Mouse (Mus musculus) brain, embryonic 14.5 days (tissue): ENCODE data around the gene Sept3. TPM values are rescaled to one million over a fixed set of nuclear protein-coding genes. Genes with fewer than 3 reads are reported as not detected.
"Not testable (repeated sequence)": the region's sequence is repeated elsewhere in the genome, so short reads cannot be mapped to it uniquely, and the experiment has no call there.

Experiments
- DNase-seq: peaks from one replicate; pipeline ENCODE4 v3.0.0-alpha.2; 2011; ENCODE audit warnings: low read depth
- CTCF ChIP-seq: fragments of 200-500 bp; IDR thresholded peaks from 2 replicates; pipeline ENCODE4 v1.5.1; 2012; ENCODE audit warnings: inconsistent platforms, mild to moderate bottlenecking, moderate library complexity, borderline replicate concordance; ENCODE audit not compliant: insufficient read depth, insufficient read length; ENCODE audit errors: extremely low read depth
- POLR2A ChIP-seq: fragments of 200-500 bp; IDR thresholded peaks from 2 replicates; pipeline ENCODE4 v1.6.1; 2012; ENCODE audit warnings: mild to moderate bottlenecking, inconsistent platforms, borderline replicate concordance; ENCODE audit not compliant: poor library complexity, insufficient read depth, insufficient read length, severe bottlenecking; ENCODE audit errors: extremely low read depth
- polyA plus RNA-seq: library from polyadenylated mRNA; depleted of rRNA; stranded (reverse); fragments of >200 nt; gene quantifications from 2 replicates; pipeline ENCODE4 v1.2.3, GENCODE M21; 2012; rRNA removed

The Sept3 gene
- polyA plus RNA-seq = 426 and 484 TPM in 2 replicates

DNA sequence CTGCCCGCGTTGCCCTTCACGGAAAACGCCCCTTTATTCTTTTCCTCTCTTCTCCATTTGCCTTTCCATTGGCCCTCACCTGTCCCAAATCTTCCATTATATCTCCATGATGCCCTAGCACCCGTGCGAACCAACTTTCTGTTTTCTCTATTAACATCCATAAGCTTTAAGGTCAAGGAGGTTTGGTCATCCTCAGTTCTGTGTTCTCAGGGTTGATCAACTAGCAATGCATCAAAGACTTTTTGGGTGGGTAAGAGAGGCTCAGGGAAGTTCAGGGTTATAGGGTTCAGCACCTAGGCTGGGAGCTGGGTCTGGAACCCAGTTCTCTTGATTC is at the start of gene Sept3:
Sept3 (plus strand) TSS at position 301 of the 334 bp plus-strand sequence.
- TF ChIP-seq POLR2A (no peak), CTCF (no peak)
- DNase-seq = no peak

DNA sequence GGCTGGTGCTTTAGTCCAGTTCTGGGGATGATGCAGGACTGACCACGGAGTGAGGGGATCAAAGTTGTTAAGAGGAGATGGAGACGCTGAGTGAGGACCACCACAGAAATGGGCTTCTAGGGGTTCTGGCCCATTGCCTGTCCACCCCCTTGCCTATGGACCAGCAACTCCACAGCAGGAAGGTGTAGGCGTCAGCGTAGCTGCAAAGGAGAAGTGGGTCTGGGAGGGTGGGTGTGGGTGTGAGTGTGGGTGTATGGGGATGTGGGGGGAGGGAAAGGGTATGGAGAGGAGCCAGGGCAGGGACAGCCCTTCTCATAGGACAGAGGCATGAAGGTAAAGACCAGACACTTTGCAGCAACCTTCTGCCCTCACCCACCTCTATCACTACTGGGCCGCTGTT is 48.9 kb upstream of the Sept3 start:
- DNase-seq = no peak

DNA sequence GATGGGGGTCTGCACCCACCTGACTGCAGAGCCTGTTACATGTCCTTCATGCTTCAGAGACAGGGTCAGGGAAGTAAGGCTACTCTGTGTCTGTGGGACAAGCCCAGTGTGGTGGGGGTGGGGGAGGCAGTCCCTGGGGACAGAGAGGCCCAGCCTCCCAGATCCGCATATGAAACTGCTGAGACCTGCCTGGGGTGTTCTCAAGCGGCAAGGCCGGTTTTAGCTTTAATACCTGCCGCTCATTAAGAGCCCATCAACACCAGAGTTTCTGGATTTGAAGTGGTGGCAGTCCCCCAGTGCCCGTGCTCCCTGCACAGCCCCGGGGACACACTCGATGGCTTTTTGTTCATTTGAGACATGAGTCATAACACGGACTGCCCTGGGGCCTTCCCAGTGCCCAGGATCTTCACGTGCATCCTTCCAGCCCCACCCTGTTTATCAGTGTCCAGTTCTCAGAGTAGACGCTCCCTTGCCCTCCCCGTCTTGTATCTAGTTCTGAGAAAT is 45.1 kb upstream of the Sept3 start:
- TF ChIP-seq CTCF (no peak), POLR2A (no peak)
- DNase-seq = no peak

More for the DNA sequence above, 48.9 kb upstream of the Sept3 start:
- TF ChIP-seq POLR2A (no peak), CTCF (no peak)

DNA sequence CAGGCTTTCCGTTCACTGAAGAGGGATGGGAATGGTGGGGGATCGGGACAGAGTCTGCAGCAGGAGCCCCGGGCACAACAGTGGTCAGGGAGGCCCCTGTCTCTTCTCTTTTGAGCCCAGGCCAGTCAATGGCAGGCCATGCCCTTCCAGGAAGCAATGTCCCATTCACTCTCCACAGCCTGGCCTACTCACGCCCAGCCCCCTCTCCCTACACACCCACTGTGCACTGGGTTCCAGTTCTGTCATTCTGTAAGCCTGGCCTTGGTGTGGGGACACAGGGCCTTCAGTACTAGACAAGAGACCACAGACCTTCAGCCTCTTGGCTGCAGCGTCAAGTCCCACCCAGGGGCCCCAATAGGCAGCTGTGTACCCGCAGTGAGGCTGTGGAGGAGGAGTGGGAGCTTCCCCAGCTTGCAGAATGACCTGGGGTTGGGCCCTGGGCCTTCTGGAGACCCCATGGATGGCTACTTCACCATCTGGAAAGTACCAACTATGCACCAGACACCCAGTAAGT is 44.5 kb upstream of the Sept3 start:
- TF ChIP-seq POLR2A (no peak), CTCF (no peak)
- no peak for DNase-seq

DNA sequence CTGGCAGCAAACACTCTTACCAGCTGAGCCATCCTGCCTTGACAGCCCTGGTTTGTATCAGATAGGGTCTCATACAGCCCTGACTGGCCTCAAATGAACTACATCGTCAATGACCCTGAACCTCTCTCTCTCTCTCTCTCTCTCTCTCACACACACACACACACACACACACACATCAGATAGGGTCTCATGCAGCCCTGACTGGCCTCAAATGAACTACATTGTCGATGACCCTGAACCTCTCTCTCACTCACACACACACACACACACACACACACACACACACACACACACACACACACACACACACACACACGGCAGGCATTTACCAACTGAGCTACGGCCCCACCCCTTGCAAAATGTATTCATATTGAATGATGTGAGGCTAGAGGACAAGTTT is 43.6 kb upstream of the Sept3 start:
- TF ChIP-seq CTCF (no peak), POLR2A (no peak)
- DNase-seq = no peak

DNA sequence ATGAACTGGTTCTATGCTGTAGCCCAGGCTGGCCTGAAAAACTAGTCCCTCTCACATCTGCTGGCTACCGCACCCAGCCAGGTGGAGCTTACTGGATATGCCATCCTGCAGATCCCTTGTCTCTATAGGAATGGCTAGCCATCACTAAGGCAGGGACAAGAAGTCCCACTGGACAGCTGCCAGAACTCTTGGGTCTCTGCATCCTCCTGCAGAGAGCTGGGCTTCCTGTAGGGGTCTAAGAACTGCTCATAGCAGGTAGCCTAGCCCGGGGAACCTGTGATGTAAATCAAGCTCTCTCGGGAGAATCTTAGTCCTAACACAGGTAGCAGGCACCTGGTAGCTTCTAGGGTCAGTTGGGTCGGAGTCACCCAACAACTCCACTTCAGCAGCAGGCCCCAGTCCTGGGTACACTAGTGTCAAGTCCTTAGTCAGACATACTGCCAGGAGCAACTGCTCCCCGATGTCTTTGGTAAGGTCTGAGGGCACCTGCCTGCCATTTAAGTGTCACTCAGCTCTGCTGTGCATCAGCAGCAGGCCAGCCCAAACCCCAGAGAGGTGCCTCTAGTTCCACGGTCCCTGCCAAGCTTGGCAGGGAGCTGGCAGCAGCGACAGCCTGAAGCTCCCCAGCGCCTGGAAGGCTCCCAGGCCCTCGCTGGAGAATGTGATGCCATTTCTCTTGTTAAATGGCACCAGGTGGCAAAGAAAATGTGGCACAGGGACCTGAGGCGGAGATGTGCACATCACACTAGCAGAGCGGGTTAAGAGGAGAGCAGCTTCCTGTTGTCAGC is 42.9 kb upstream of the Sept3 start:
- no peak for TF ChIP-seq CTCF
- TF ChIP-seq POLR2A = no peak
- peak; percentile 81 for DNase-seq

DNA sequence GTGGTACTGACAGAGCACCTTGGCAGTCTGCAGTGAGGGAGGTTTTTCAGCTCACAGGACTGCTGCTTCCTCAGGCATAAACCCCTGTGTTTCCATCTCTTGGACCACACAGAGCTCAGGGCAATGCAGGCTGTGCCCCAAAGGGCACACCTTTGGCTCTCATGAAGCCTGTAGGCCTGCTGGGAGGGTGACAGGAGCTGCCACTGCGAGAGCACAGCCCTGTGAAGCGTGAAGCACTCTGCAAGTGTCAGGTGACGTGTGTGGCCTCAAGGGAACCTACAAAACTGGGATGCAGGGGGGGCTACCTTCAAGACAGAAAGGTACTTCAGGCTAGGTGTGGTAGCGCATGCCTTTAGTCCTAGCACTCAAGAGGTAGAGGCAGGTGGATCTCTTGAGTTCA is 42.0 kb upstream of the Sept3 start:
- no peak for DNase-seq
- TF ChIP-seq POLR2A (no peak), CTCF (no peak)

DNA sequence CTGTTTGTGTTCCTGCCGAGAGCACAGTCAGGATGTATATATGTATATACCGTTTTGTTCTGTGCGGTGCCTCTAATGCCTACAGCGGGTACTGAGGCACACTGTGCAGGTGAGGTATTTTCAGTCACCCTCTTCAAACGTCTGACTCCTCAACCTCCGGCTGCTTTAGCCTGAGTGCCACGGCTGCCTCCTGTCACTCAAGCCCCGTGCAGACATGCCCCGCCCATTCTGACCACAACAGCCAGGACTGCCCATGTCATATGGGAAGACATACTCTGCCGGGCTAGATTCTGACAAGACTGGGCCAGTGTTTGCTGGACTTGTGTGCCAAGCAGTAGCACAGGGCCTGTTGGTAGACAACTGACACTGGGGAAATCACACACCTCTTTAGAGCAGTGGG is 39.0 kb upstream of the Sept3 start:
- TF ChIP-seq POLR2A (no peak), CTCF (no peak)
- DNase-seq = no peak

DNA sequence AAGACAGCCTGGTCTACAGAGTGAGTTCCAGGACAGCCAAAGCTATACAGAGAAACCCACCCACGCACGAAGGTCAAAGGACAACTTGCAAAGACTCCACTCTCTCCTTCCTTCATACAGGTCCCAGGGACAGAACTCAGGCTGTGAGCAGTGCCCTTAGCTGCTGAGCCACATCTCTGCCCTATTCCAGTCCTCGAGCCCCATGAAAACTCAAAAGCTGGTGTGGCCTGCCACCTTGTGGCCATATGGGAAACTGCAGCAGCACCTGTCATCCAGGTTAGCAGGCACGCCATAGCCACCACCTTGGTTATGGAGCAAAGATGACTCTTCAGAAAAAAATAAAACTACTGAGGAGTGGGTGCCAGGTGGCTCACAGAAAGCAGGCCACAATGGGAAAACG is 38.1 kb upstream of the Sept3 start:
- peak; percentile 83 for DNase-seq
- TF ChIP-seq CTCF (peak; percentile 99), POLR2A (no peak)

DNA sequence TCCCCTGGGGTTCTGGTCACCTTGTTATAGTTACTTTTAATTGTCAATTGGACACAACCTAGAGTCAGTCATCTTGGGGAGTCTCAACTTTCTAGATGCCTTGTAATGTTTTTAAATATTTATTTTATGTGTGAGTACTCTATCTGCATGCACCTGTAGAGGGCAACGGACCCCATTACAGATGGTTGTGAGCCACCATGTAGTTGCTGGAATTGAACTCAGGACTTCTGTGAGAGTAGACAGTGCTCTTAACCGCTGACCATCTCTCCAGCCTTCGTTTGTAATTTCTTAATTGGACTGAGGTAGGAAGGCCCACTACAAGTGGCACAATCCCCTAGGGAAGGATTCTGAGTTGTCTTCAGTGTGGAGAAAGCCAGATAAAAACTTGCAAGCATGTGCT is 31.4 kb upstream of the Sept3 start:
- no peak for TF ChIP-seq POLR2A
- TF ChIP-seq CTCF = no peak

DNA sequence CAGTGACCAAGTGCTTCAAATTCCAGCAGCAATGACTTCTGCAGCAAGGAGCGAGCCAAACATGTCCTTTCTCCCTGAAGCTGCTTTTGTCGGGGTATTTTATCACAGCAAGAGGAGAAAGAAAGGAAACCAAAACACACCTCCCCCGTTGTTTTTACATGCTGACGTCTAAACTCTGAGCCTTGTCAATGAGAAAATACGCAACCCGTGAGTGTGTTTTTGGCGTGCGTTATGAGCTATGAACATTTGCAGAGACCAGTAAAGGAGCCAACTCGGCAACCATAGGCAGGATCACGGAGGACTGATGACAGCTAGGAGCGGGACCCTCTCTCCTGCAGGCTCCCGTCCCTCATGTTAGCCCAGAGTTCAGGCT is 31.0 kb upstream of the Sept3 start:
- TF ChIP-seq CTCF (no peak), POLR2A (no peak)
- DNase-seq = no peak

More for the DNA sequence above, 31.4 kb upstream of the Sept3 start:
- DNase-seq = no peak

DNA sequence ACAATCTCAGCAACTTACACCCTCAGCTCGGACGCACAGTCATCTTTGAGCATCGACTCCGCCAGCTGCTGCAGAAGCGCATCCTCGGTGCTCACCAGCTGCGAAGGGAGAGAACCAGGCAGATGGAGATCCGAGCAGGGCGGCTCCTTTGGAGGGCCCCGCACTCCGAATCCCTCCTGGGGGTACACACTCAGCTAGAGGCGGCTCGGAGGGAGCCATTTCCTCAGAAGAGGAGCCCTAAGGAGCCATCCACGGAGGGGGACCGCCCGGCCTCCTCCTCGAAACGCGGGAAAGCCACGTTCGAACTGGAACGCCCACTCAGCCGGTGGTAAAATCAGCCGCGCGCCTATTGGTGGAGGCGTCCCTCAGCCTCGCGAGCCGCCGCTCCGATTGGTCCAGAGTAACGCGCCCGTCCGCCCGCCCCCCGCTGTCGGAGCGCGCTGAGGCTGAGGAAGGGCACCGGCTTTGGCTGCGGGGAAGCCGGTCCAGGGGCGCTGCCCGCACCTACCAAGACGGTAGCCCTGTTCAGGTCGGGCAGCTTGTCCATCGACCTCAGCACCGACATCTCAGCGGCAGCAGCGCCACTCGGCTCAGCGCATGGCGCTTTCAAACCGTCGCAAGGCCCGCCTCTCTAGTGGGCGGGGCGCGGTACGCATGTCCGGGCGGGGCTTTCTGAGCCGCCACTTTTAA is 30.4 kb upstream of the Sept3 start, which contains the start of gene Cenpm:
Cenpm (minus strand) TSS at position 634 of the 690 bp plus-strand sequence.
- peak; percentile 95 for DNase-seq
- TF ChIP-seq CTCF (no peak), POLR2A (no peak)

DNA sequence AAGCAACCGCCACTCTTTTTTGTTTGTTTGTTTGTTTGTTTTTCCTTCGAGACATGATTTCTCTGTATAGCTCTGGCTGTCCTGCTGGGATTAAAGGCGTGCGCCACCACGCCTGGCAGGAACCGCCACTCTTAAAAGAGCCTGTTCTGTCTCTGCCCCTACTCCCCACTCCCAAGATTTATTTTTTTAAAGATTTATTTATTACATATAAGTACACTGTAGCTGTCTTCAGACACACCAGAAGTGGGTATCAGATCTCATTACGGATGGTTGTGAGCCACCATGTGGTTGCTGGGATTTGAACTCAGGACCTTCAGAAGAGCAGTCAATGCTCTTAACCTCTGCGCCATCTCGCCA is 29.9 kb upstream of the Sept3 start:
- not testable (repeated sequence) for DNase-seq

DNA sequence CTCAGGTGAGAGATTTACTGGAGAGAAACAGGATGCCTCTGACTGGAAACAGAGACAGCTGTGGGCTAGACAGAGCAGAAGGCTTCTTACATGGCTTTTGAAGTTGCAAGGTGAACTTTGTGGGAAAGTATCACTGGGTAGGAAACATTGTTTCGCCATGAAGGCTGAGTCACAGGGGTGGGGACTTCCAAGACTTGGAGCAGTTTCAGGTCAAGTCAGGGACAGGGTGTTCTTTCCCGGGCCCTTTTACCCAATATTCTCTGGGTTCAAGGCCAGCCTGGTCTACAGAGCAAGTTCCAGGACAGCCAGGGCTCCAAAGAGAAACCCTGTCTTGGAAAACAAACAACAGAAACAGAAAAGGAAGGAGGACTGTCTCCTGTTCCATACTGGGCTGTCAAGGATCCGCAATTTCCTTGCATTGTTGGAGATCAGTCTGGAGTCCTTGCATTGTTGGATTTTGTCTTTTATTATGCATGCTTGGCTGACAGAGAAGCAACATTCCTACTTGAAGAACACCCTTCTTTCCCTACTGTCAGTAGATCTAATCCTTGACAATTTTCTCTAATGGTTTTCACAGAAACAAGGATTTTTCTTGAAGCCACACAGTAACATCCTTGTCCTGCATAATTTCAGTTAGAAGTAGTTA is 27.4 kb upstream of the Sept3 start:
- TF ChIP-seq CTCF = no peak
- TF ChIP-seq POLR2A = no peak
- no peak for DNase-seq

DNA sequence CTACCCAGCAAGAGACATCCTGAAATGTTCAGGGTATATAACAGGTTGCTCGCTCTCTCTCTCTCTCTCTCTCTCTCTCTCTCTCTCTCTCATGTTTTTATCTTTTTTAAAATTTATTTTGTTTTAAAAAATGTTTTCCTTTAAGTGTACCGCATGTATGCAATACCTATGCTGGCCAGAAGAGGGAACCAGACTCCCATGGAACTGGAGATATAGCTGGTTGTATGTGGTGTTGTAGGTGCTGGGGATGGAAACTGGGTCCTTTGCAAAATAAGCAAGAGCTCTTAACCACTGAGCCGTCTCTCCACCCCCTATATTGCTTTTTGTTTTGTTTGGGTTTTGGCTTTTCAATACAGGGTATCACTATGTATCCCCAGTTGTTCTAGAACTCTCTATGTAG is 23.1 kb upstream of the Sept3 start:
- DNase-seq = no peak

More for the DNA sequence above, 23.1 kb upstream of the Sept3 start:
- TF ChIP-seq CTCF (no peak; the same call in 1 of the 2 replicates), POLR2A (no peak)
